Mouse (Mus musculus): ENCODE data around the gene Myog.

GRCm38 (mm10) chr1:134315181-134315580 lies 25.4 kb downstream of the Myog start:
- TF ChIP-seq MAFK (IDR thresholded peaks at IDR 0.05; ENCODE audit: insufficient read depth, low read depth, low read length) (no peak), HCFC1 (IDR thresholded peaks at IDR 0.05; ENCODE audit: borderline replicate concordance, insufficient read depth, low read length) (no peak), ZNF384 (IDR thresholded peaks at IDR 0.05; ENCODE audit: low read depth, low read length) (no peak)

Data from ES-E14 (cell line).